Mouse (Mus musculus): ENCODE data around the gene Krt82.
"Not testable (repeated sequence)": the region's sequence is repeated elsewhere in the genome, so short reads cannot be mapped to it uniquely, and the experiment has no call there.

Krt82 gene

GRCm38 (mm10) chr15:101550567-101550966 is at the start of gene Krt82:
Krt82 (minus strand) TSS chr15:101550667.
- DNase-seq, result no peak

- DNase-seq, result no peak
These were observed 48.7 kb upstream of the Krt82 start for GRCm38 (mm10) chr15:101599123-101599522.

GRCm38 (mm10) chr15:101588216-101588615 is 37.7 kb upstream of the Krt82 start:
- DNase-seq, result no peak

- DNase-seq, result no peak
These were observed 34.0 kb upstream of the Krt82 start for GRCm38 (mm10) chr15:101584456-101584855.

- no peak for DNase-seq
These were observed 32.9 kb upstream of the Krt82 start for GRCm38 (mm10) chr15:101583211-101583965.

- DNase-seq, result peak; percentile 50
These were observed 31.2 kb upstream of the Krt82 start for GRCm38 (mm10) chr15:101581701-101582100.

- DNase-seq, result no peak
These were observed 25.0 kb upstream of the Krt82 start for GRCm38 (mm10) chr15:101575506-101575905.

- DNase-seq, result no peak
These were observed 23.4 kb upstream of the Krt82 start, which contains the start of gene Krt75 for GRCm38 (mm10) chr15:101573796-101574345. Krt75 (minus strand) TSS chr15:101573904.

- no peak for DNase-seq
These were observed 17.3 kb upstream of the Krt82 start for GRCm38 (mm10) chr15:101567780-101568179.

- no peak for DNase-seq
These were observed 12.4 kb upstream of the Krt82 start, which contains the start of gene Krt90 for GRCm38 (mm10) chr15:101562850-101563249. Krt90 (minus strand) TSS chr15:101562950.

- no peak for DNase-seq
These were observed 7.7 kb upstream of the Krt82 start for GRCm38 (mm10) chr15:101558034-101558646.

- DNase-seq, result peak; percentile 31
These were observed 2.7 kb upstream of the Krt82 start for GRCm38 (mm10) chr15:101553169-101553568.

GRCm38 (mm10) chr15:101552188-101552587 is 1.7 kb upstream of the Krt82 start:
- DNase-seq, result no peak

- no peak for DNase-seq
These were observed 6.0 kb downstream of the Krt82 start for GRCm38 (mm10) chr15:101544478-101544877.

GRCm38 (mm10) chr15:101542543-101542942 is 7.9 kb downstream of the Krt82 start:
- DNase-seq, result no peak

GRCm38 (mm10) chr15:101538580-101538900 is 11.9 kb downstream of the Krt82 start:
- DNase-seq, result no peak

- no peak for DNase-seq
These were observed 12.4 kb downstream of the Krt82 start for GRCm38 (mm10) chr15:101537864-101538579.

GRCm38 (mm10) chr15:101536054-101536850 is 14.2 kb downstream of the Krt82 start:
- peak; percentile 30 for DNase-seq

- DNase-seq, result no peak
These were observed 17.7 kb downstream of the Krt82 start, which contains the start of gene Krt84 for GRCm38 (mm10) chr15:101532720-101533119. Krt84 (minus strand) TSS chr15:101532820.

GRCm38 (mm10) chr15:101522556-101523232 is 27.8 kb downstream of the Krt82 start:
- DNase-seq, result no peak

GRCm38 (mm10) chr15:101519792-101520191 is 30.7 kb downstream of the Krt82 start:
- peak; percentile 76 for DNase-seq

- not testable (repeated sequence) for DNase-seq
These were observed 33.3 kb downstream of the Krt82 start, which contains the start of gene Gm49425 for GRCm38 (mm10) chr15:101517161-101517560. Gm49425 (minus strand) TSS chr15:101517261.
